Mouse (Mus musculus) forebrain, embryonic 11.5 days (tissue): ENCODE results near the gene Rnf169. TPM values are rescaled to one million over a fixed set of nuclear protein-coding genes. Genes with fewer than 3 reads are reported as not detected.

Experiments
- ATAC-seq: fragments of 200-750 bp; cut with Nextera tagmentation; replicated peaks from 2 replicates; pipeline ENCODE4 v1.8.0; 2017; ENCODE audit warnings: moderate TSS enrichment; ENCODE audit not compliant: low FRiP score
- DNase-seq: peaks from one replicate; pipeline ENCODE4 v3.0.0-alpha.2; 2017; ENCODE audit warnings: low spot score
- H3K27ac ChIP-seq: fragments of 300-500 bp; sonication (generic); 2 replicates; pipeline ENCODE4 v1.5.1; 2014; ENCODE audit warnings: low read depth, low read length
- H3K27me3 ChIP-seq: fragments of 300-500 bp; sonication (generic); 2 replicates; pipeline ENCODE4 v1.6.1; 2014; ENCODE audit warnings: mild to moderate bottlenecking, low read length, mixed read lengths; ENCODE audit not compliant: control insufficient read depth, insufficient read depth
- H3K36me3 ChIP-seq: fragments of 300-500 bp; sonication (generic); 2 replicates; pipeline ENCODE4 v1.6.1; 2014; ENCODE audit warnings: mild to moderate bottlenecking, low read length, moderate library complexity, mixed read lengths; ENCODE audit not compliant: control insufficient read depth, insufficient read depth
- H3K4me1 ChIP-seq: fragments of 300-500 bp; sonication (generic); replicated peaks from 2 replicates; pipeline ENCODE4 v1.6.1; 2014; ENCODE audit warnings: low read length, mixed read lengths; ENCODE audit not compliant: control insufficient read depth, insufficient read depth
- H3K4me2 ChIP-seq: fragments of 300-500 bp; sonication (generic); 2 replicates; pipeline ENCODE4 v1.6.1; 2014; ENCODE audit warnings: low read depth, mild to moderate bottlenecking, low read length, moderate library complexity, mixed read lengths; ENCODE audit not compliant: severe bottlenecking
- H3K4me3 ChIP-seq: fragments of 300-500 bp; sonication (generic); 2 replicates; pipeline ENCODE4 v1.5.1; 2014; ENCODE audit warnings: low read depth, low read length
- H3K9ac ChIP-seq: fragments of 300-500 bp; sonication (generic); 2 replicates; pipeline ENCODE4 v1.6.1; 2014; ENCODE audit warnings: low read length
- H3K9me3 ChIP-seq: fragments of 300-500 bp; sonication (generic); 2 replicates; pipeline ENCODE4 v1.6.1; 2016; ENCODE audit warnings: low read length, mixed read lengths; ENCODE audit not compliant: control insufficient read depth
- WGBS: fragments of 180-500 bp; shearing (Covaris S2); extraction: QIAGEN DNeasy Blood & Tissue Kit; methylation state at CpG from one replicate; pipeline ENCODE4 v1.1.7; 2014; 5-methylcytosine and 5-hydroxymethylcytosine counted together
- polyA plus RNA-seq: library from polyadenylated mRNA; unstranded; fragments of >200 nt; fragmentation: Nextera tagmentation; extraction: Ambion mirVana; gene quantifications from 2 replicates; pipeline ENCODE4 v1.2.1, GENCODE M21; 2014

The Rnf169 gene
- polyA plus RNA-seq = 7.8 and 7.9 TPM in 2 replicates

GRCm38 (mm10) chr7:99980132-99980591 is at the start of gene Rnf169:
Gene Rnf169 (minus strand): TSS chr7:99980448.
- no peaks in the 10 kb centered on the region for H3K9me3 ChIP-seq
- under 1% methylated on average over 50 of the region's 55 CpGs for WGBS
- peak within 1 kb of the TSS; percentile 96 for H3K9ac ChIP-seq
- peaks cover 7% of the 10 kb centered on the region; the same call in 1 of the 2 replicates for H3K4me1 ChIP-seq
- peak within 1 kb of the TSS; percentile 97 for H3K4me3 ChIP-seq
- H3K4me2 ChIP-seq = peak within 1 kb of the TSS; percentile 67
- DNase-seq (peak; percentile 94), ATAC-seq (peak; percentile 95)
- H3K27me3 ChIP-seq = no peaks in the 10 kb centered on the region; the same call in 1 of the 2 replicates
- H3K36me3 ChIP-seq = no peaks in the 10 kb centered on the region
- peak within 1 kb of the TSS; percentile 92 for H3K27ac ChIP-seq

- WGBS = 37% methylated on average over 3 of the region's 3 CpGs
- Histone ChIP-seq H3K9me3 (no peaks in the 10 kb centered on the region), H3K4me3 (no peak overlapping the region), H3K27ac (no peak overlapping the region), H3K27me3 (no peaks in the 10 kb centered on the region), H3K4me1 (no peaks in the 10 kb centered on the region), H3K36me3 (no peaks in the 10 kb centered on the region), H3K4me2 (no peak overlapping the region), H3K9ac (no peak overlapping the region)
- DNase-seq (peak; percentile 58), ATAC-seq (no peak)
These were observed 49.1 kb upstream of the Rnf169 start for GRCm38 (mm10) chr7:100029307-100029706.

- H3K9ac ChIP-seq = no peak overlapping the region
- no peaks in the 10 kb centered on the region for H3K4me1 ChIP-seq
- H3K27me3 ChIP-seq = no peaks in the 10 kb centered on the region
- H3K27ac ChIP-seq = no peak overlapping the region
- H3K4me3 ChIP-seq = no peak overlapping the region
- ATAC-seq (no peak), DNase-seq (no peak)
- H3K4me2 ChIP-seq = no peak overlapping the region
- 65% methylated on average over 5 of the region's 5 CpGs for WGBS
- no peaks in the 10 kb centered on the region for H3K9me3 ChIP-seq
- H3K36me3 ChIP-seq = no peaks in the 10 kb centered on the region
These were observed 47.1 kb upstream of the Rnf169 start for GRCm38 (mm10) chr7:100027353-100027752.

- ATAC-seq = no peak
- Histone ChIP-seq H3K9me3 (no peaks in the 10 kb centered on the region), H3K4me2 (no peak overlapping the region), H3K4me1 (no peaks in the 10 kb centered on the region), H3K4me3 (no peak overlapping the region), H3K27me3 (no peaks in the 10 kb centered on the region), H3K27ac (no peak overlapping the region), H3K9ac (no peak overlapping the region), H3K36me3 (no peaks in the 10 kb centered on the region)
- 87% methylated on average over 8 of the region's 8 CpGs for WGBS
- DNase-seq = no peak
These were observed 36.8 kb upstream of the Rnf169 start for GRCm38 (mm10) chr7:100017056-100017455.

GRCm38 (mm10) chr7:100014123-100014600 is 33.9 kb upstream of the Rnf169 start:
- no peak for DNase-seq
- 76% methylated on average over 8 of the region's 8 CpGs for WGBS
- Histone ChIP-seq H3K27ac (no peak overlapping the region), H3K9ac (no peak overlapping the region), H3K9me3 (no peaks in the 10 kb centered on the region), H3K4me2 (no peak overlapping the region), H3K27me3 (no peaks in the 10 kb centered on the region), H3K4me1 (no peaks in the 10 kb centered on the region), H3K4me3 (no peak overlapping the region), H3K36me3 (no peaks in the 10 kb centered on the region)
- ATAC-seq = no peak

- Histone ChIP-seq H3K27ac (no peak overlapping the region), H3K36me3 (no peaks in the 10 kb centered on the region), H3K4me2 (no peak overlapping the region), H3K9ac (no peak overlapping the region), H3K4me1 (no peaks in the 10 kb centered on the region), H3K27me3 (peaks cover 8% of the 10 kb centered on the region), H3K4me3 (no peak overlapping the region), H3K9me3 (no peaks in the 10 kb centered on the region)
- ATAC-seq = no peak
- WGBS = 52% methylated on average over 6 of the region's 6 CpGs
- DNase-seq = no peak
These were observed 32.3 kb upstream of the Rnf169 start for GRCm38 (mm10) chr7:100012515-100012914.

- Histone ChIP-seq H3K27me3 (peaks cover 11% of the 10 kb centered on the region), H3K4me3 (no peak overlapping the region), H3K4me1 (no peaks in the 10 kb centered on the region), H3K4me2 (no peak overlapping the region), H3K27ac (no peak overlapping the region), H3K9me3 (no peaks in the 10 kb centered on the region), H3K9ac (no peak overlapping the region), H3K36me3 (no peaks in the 10 kb centered on the region)
- ATAC-seq (no peak), DNase-seq (no peak)
- WGBS = 69% methylated on average over 8 of the region's 8 CpGs
These were observed 31.8 kb upstream of the Rnf169 start for GRCm38 (mm10) chr7:100012085-100012484.

GRCm38 (mm10) chr7:100010711-100011110 is 30.5 kb upstream of the Rnf169 start:
- Histone ChIP-seq H3K4me1 (0 out of 2 replicates have a peak, but pooled peaks cover under 1% of the 10 kb centered on the region), H3K27me3 (peaks cover 23% of the 10 kb centered on the region), H3K4me2 (no peak overlapping the region), H3K27ac (no peak overlapping the region), H3K4me3 (no peak overlapping the region), H3K9ac (no peak overlapping the region), H3K9me3 (no peaks in the 10 kb centered on the region), H3K36me3 (no peaks in the 10 kb centered on the region)
- 65% methylated on average over 5 of the region's 5 CpGs for WGBS
- DNase-seq (no peak), ATAC-seq (no peak)

- 14% methylated on average over 11 of the region's 11 CpGs for WGBS
These were observed 29.4 kb upstream of the Rnf169 start for GRCm38 (mm10) chr7:100009640-100010039.

More at GRCm38 (mm10) chr7:100009640-100010039, 29.4 kb upstream of the Rnf169 start:
- Histone ChIP-seq H3K4me3 (no peak overlapping the region), H3K4me2 (no peak overlapping the region), H3K36me3 (no peaks in the 10 kb centered on the region), H3K4me1 (0 out of 2 replicates have a peak, but pooled peaks cover 3% of the 10 kb centered on the region), H3K27ac (no peak overlapping the region), H3K27me3 (peaks cover 34% of the 10 kb centered on the region), H3K9me3 (no peaks in the 10 kb centered on the region), H3K9ac (no peak overlapping the region)
- DNase-seq = peak; percentile 87
- no peak for ATAC-seq
